Mouse (Mus musculus) heart, embryonic 14.5 days (tissue): Measurements from ENCODE around the gene Syna. TPM values are rescaled to one million over a fixed set of nuclear protein-coding genes. Genes with fewer than 3 reads are reported as not detected.

ENCODE experiments used
- ATAC-seq: fragments of 200-750 bp; cut with Nextera tagmentation; 2 replicates; pipeline ENCODE4 v1.8.0; 2017; ENCODE audit warnings: low read depth, moderate TSS enrichment; ENCODE audit not compliant: insufficient number of reproducible peaks, insufficient read depth, low FRiP score
- H3K27ac ChIP-seq, 2 experiments: fragments of 200-500 bp in 1 of 2; fragments of 300-500 bp in 1 of 2; sonication (generic) in 1 of 2; replicated peaks in 1 of 2; 2 replicates each; pipeline ENCODE4 v1.5.1; 2012 to 2014; ENCODE audit warnings: low read depth in 2 of 2, low read length in 2 of 2, control low read depth in 1 of 2, mild to moderate bottlenecking in 1 of 2, mixed read lengths in 1 of 2; ENCODE audit not compliant: control insufficient read depth in 1 of 2, insufficient read depth in 1 of 2
- H3K27me3 ChIP-seq: fragments of 300-500 bp; sonication (generic); 2 replicates; pipeline ENCODE4 v1.6.1; 2014; ENCODE audit warnings: mild to moderate bottlenecking, low read length, control low read depth; ENCODE audit not compliant: control insufficient read depth, insufficient read depth
- H3K36me3 ChIP-seq: fragments of 300-500 bp; sonication (generic); 2 replicates; pipeline ENCODE4 v1.6.1; 2014; ENCODE audit warnings: mild to moderate bottlenecking, control low read depth, low read length, mixed read lengths; ENCODE audit not compliant: control insufficient read depth, insufficient read depth
- H3K4me1 ChIP-seq, 2 experiments: fragments of 200-500 bp in 1 of 2; fragments of 300-500 bp in 1 of 2; sonication (generic) in 1 of 2; 2 replicates each; pipeline ENCODE4 v1.6.1; 2012 to 2014; ENCODE audit warnings: low read length in 2 of 2, control low read depth in 1 of 2, mixed read lengths in 1 of 2; ENCODE audit not compliant: control insufficient read depth in 2 of 2, insufficient read depth in 2 of 2
- H3K4me2 ChIP-seq: fragments of 300-500 bp; sonication (generic); 2 replicates; pipeline ENCODE4 v1.6.1; 2014; ENCODE audit warnings: mild to moderate bottlenecking, low read length
- H3K4me3 ChIP-seq, 2 experiments: fragments of 200-500 bp in 1 of 2; fragments of 300-500 bp in 1 of 2; sonication (generic) in 1 of 2; 2 replicates each; pipeline ENCODE4 v1.5.1; 2012 to 2014; ENCODE audit warnings: low read length in 2 of 2, mild to moderate bottlenecking in 2 of 2, control low read depth in 1 of 2, low read depth in 1 of 2, moderate library complexity in 1 of 2; ENCODE audit not compliant: control insufficient read depth in 1 of 2, insufficient read depth in 1 of 2
- H3K9ac ChIP-seq: fragments of 300-500 bp; sonication (generic); 2 replicates; pipeline ENCODE4 v1.6.1; 2014; ENCODE audit warnings: mild to moderate bottlenecking, low read length
- H3K9me3 ChIP-seq: fragments of 300-500 bp; sonication (generic); 2 replicates; pipeline ENCODE4 v1.6.1; 2016; ENCODE audit warnings: low read length, control low read depth; ENCODE audit not compliant: control insufficient read depth
- WGBS: fragments of 180-500 bp; shearing (Covaris S2); extraction: QIAGEN DNeasy Blood & Tissue Kit; methylation state at CpG from one replicate; pipeline ENCODE4 v1.1.7; 2014; 5-methylcytosine and 5-hydroxymethylcytosine counted together
- polyA plus RNA-seq: library from polyadenylated mRNA; unstranded; fragments of >200 nt; fragmentation: Nextera tagmentation; extraction: Ambion mirVana; gene quantifications from 2 replicates; pipeline ENCODE4 v1.2.1, GENCODE M21; 2014

The Syna gene
- polyA plus RNA-seq, 1 experiment from 2014 or later, result not detected

GRCm38 (mm10) chr5:134565696-134566095 is 5.7 kb upstream of the Syna start:
- Histone ChIP-seq H3K9me3 (no peaks in the 10 kb centered on the region), H3K4me2 (no peak overlapping the region), H3K4me1 (peaks cover 0 to 2% of the 10 kb centered on the region in 2 experiments; a peak in 1 of 4 replicates), H3K27me3 (no peaks in the 10 kb centered on the region), H3K9ac (no peak overlapping the region), H3K36me3 (no peaks in the 10 kb centered on the region), H3K4me3 (no peak overlapping the region), H3K27ac (no peak overlapping the region)
- 78% methylated on average over 6 of the region's 6 CpGs for WGBS
- no peak for ATAC-seq

GRCm38 (mm10) chr5:134564272-134564671 is 4.3 kb upstream of the Syna start:
- WGBS, result 94% methylated on average over 2 of the region's 2 CpGs
- Histone ChIP-seq H3K27ac (no peak overlapping the region), H3K36me3 (no peaks in the 10 kb centered on the region), H3K4me2 (no peak overlapping the region), H3K4me1 (peaks cover 0 to 2% of the 10 kb centered on the region in 2 experiments; a peak in 1 of 4 replicates), H3K27me3 (no peaks in the 10 kb centered on the region), H3K9ac (no peak overlapping the region), H3K9me3 (no peaks in the 10 kb centered on the region), H3K4me3 (no peak overlapping the region)
- no peak for ATAC-seq

- 73% methylated on average over 16 of the region's 16 CpGs for WGBS
- Histone ChIP-seq H3K4me3 (no peak overlapping the region), H3K9me3 (no peaks in the 10 kb centered on the region), H3K27me3 (no peaks in the 10 kb centered on the region), H3K27ac (no peak overlapping the region), H3K4me1 (peaks cover 2 to 5% of the 10 kb centered on the region in 2 experiments; a peak in 3 of 4 replicates), H3K4me2 (no peak overlapping the region), H3K36me3 (no peaks in the 10 kb centered on the region), H3K9ac (no peak overlapping the region)
- ATAC-seq, result no peak
Measured at GRCm38 (mm10) chr5:134560450-134561171, 640 bp upstream of the Syna start.

DNA sequence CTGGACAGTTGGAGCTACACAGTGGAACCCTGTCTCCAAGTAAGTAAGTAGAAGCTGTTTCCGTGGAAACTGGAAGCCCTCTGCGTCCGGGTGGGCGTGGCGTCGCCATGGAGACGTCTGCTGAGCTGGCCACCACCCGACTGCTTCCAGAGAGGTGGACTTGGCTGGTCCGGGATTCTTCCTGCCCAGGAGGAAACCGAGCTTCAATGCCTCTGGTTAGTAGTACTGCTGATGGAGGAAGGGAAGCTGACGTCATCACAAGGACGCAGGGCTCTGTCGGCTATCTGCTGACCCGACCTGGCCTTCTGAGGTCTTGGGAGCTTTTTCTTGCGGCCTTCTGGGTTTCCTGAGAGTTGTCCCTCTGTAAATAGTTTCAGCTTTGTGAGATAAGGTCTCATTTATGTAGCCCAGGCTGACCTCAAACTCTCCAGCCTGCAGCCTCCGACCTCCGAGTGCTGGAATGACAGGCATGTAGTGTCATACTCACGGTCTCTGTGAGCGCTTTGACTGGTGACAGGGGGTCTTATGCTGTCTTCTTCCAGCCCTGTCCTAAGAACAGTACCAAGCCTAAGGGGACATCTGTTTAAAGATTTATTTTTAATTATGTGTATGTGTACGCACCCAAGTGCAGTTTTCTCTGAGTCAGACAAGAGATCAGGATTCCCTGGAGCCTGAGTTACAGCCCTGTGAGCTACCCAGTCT is 4.4 kb downstream of the Syna start:
- Histone ChIP-seq H3K9me3 (no peaks in the 10 kb centered on the region), H3K36me3 (no peaks in the 10 kb centered on the region), H3K27me3 (no peaks in the 10 kb centered on the region), H3K4me3 (no peak overlapping the region), H3K27ac (peak overlapping the region; percentile 31 to 38; a peak in 1 of 4 replicates), H3K4me1 (peaks cover 7 to 16% of the 10 kb centered on the region in 2 experiments), H3K4me2 (peak overlapping the region; percentile 38), H3K9ac (no peak overlapping the region)
- ATAC-seq, result no peak
- WGBS, result 8% methylated on average over 20 of the region's 20 CpGs

DNA sequence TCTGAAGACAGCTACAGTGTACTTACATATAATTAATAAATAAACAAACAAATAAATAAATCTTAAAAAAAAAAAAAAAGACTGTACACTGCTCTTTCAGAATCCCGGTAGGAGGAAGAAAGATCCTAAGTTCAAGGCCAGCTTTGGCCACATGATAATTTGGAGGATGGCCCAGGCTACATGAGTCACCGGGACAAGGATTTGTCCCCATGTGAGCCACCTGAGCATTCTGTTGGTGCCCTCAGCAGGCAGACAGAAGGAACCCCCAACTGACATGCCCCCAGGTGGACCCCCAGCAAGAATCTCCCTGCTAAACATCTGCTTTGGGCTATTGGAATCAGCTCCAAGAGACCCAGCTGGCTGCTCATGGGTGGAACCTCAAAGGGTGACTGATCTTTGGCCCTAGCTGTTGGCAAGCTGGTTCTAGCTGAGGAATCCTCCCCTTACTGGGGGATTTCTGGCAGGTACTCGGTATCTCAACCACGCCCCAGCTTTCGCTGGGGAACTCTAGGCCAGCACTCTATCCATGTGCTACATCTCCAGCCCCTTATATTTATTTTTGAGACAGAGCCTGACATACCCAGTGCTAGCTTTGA is 5.9 kb downstream of the Syna start:
- 77% methylated on average over 5 of the region's 5 CpGs for WGBS
- H3K4me3 ChIP-seq, result no peak overlapping the region

DNA sequence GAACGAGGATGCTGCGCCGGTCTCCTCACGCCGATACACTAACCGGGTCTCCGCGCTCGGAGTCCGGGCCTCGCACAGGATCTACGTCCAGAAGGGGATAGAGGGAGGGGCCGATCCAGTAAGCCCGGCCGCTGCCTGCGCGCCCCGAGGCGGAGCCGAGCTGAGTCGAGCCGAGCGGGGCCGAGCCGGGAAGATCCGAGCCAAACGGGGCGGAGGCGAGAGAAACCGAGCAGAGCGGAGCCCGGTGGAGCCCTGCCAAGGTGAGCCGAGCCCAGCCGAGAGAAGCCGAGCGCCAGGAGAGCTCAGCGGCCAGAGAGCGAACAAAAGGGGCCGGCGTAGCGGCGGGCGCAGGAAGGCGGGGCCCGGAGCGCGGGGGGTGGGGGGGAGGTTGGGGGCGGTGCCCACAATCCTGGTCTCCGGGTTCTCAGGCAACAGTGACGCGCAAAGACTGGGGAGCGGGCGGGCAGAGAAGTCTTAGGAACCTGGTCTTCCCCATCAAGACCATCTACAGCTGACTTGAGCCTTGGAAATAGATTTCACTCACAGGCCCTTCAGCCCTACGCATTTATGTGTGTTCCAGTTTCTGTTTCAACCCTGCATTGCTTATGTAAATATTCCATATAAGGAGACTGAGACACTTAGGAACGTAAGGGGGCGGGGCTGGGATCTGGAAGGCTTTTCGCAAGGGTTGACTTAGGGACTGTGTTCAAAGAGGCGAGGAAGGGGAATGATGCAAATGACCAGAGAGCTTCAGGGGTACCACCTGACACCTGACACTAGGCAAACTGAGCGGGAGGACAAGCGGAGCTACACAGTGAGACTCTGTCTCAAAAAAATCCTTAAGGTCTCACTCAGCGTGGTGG is 7.6 kb downstream of the Syna start, which contains the start of gene Clip2:
TSS of gene Clip2 (minus strand) at position 325 of the 863 bp plus-strand sequence.
- H3K9ac ChIP-seq, result peak within 1 kb of the TSS; percentile 77
- H3K4me3 ChIP-seq, result peak within 1 kb of the TSS; percentile 73 to 86
- H3K4me1 ChIP-seq, result peaks cover 7 to 16% of the 10 kb centered on the region in 2 experiments
- WGBS, result 1% methylated on average over 59 of the region's 61 CpGs
- H3K4me2 ChIP-seq, result peak within 1 kb of the TSS; percentile 78
- peak; percentile 95 for ATAC-seq
- H3K27ac ChIP-seq, result peak within 1 kb of the TSS; percentile 89 to 90
- H3K9me3 ChIP-seq, result no peaks in the 10 kb centered on the region
- no peaks in the 10 kb centered on the region for H3K27me3 ChIP-seq
- no peaks in the 10 kb centered on the region for H3K36me3 ChIP-seq

More for the DNA sequence above, 5.9 kb downstream of the Syna start:
- Histone ChIP-seq H3K27ac (no peak overlapping the region), H3K9ac (no peak overlapping the region), H3K27me3 (no peaks in the 10 kb centered on the region), H3K9me3 (no peaks in the 10 kb centered on the region), H3K4me2 (no peak overlapping the region), H3K36me3 (no peaks in the 10 kb centered on the region), H3K4me1 (peaks cover 7 to 16% of the 10 kb centered on the region in 2 experiments)
- ATAC-seq, result no peak
